Mouse (Mus musculus) megakaryocyte, embryonic 14.5 days (primary cell): ENCODE measurements around the gene Dmac1.

Experiments used
- FLI1 ChIP-seq: IDR thresholded peaks from 2 replicates; pipeline ENCODE4 v1.6.1; 2012; ENCODE audit warnings: low read length, inconsistent platforms, mixed read lengths
- GATA1 ChIP-seq: IDR thresholded peaks from 3 replicates; pipeline ENCODE4 v1.6.1; 2012; ENCODE audit warnings: mixed read lengths, low read length, inconsistent platforms, borderline replicate concordance

DNA sequence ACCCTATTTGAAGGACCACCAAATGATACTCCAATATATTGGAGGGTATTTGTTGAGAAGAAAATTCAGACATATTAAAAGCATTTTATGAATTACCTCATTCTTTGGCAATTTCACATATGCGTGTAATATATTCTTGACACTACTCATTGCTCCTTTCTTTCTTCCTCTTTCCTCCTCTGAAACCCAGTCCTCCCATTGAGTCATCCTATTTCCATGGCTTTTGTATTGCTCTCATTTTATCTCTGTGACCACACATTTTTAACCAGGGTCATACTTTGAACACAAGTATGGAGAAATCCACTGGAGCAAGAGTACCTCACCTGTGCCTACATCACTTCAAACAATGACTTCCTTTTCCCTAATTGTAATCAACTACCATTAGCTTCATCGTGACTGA is 13.9 kb downstream of the Dmac1 start:
- TF ChIP-seq GATA1 (no peak), FLI1 (no peak)
